Mouse (Mus musculus) MEL-GATA-1-ER (cell line): ENCODE measurements at regions not wholly inside any gene's neighbourhood (a gene's known extent, or its start where the extent isn't known, plus 50 kb on each side); places are given as distances from the start of the nearest gene placed in this dataset.
A peak's percentile ranks its signal among the peaks of the same experiment; 100 is the strongest.
"Not testable (repeated sequence)": the region's sequence is repeated elsewhere in the genome, so short reads cannot be mapped to it uniquely, and the experiment has no call there.

Experiments
- DNase-seq: peaks from one replicate; pipeline ENCODE4 v3.0.0-alpha.2; 2012; ENCODE audit warnings: low read depth; ENCODE audit errors: extremely low read depth

- no peak for DNase-seq
Measured at GRCm38 (mm10) chr9:85637274-85637673, 111.9 kb downstream of the Ibtk start.

- DNase-seq = no peak
Measured at GRCm38 (mm10) chr9:85636131-85636447, 113.0 kb downstream of the Ibtk start.

- no peak for DNase-seq
Measured at GRCm38 (mm10) chr9:85635438-85636130, 113.5 kb downstream of the Ibtk start.

GRCm38 (mm10) chr9:85634786-85635185 is 114.3 kb downstream of the Ibtk start:
- not testable (repeated sequence) for DNase-seq

- DNase-seq = no peak
Measured at GRCm38 (mm10) chr9:85617972-85618371, 131.2 kb downstream of the Ibtk start.

- no peak for DNase-seq
Measured at GRCm38 (mm10) chr9:85617177-85617777, 131.9 kb downstream of the Ibtk start.

GRCm38 (mm10) chr9:85616266-85616869 is 132.8 kb downstream of the Ibtk start:
- no peak for DNase-seq

GRCm38 (mm10) chr9:85609152-85609551 is 140.0 kb downstream of the Ibtk start:
- DNase-seq = no peak

GRCm38 (mm10) chr9:85596959-85597358 is 152.2 kb downstream of the Ibtk start:
- peak; percentile 8 for DNase-seq

- no peak for DNase-seq
Measured at GRCm38 (mm10) chr9:85593867-85594266, 155.3 kb downstream of the Ibtk start.

- peak; percentile 52 for DNase-seq
Measured at GRCm38 (mm10) chr9:85592639-85593038, 156.5 kb downstream of the Ibtk start.

GRCm38 (mm10) chr9:85589210-85589609 is 159.9 kb downstream of the Ibtk start:
- no peak for DNase-seq

- DNase-seq = peak; percentile 38
Measured at GRCm38 (mm10) chr9:85588077-85588476, 161.1 kb downstream of the Ibtk start.

GRCm38 (mm10) chr9:85581028-85581595 is 168.0 kb downstream of the Ibtk start:
- no peak for DNase-seq

GRCm38 (mm10) chr9:85577812-85578211 is 171.3 kb downstream of the Ibtk start:
- no peak for DNase-seq

GRCm38 (mm10) chr9:85577338-85577737 is 171.8 kb downstream of the Ibtk start:
- no peak for DNase-seq

GRCm38 (mm10) chr9:85568877-85569276 is 180.3 kb downstream of the Ibtk start:
- no peak for DNase-seq

GRCm38 (mm10) chr9:85551871-85552270 is 197.3 kb downstream of the Ibtk start:
- DNase-seq = no peak

GRCm38 (mm10) chr9:85550455-85550854 is 198.7 kb downstream of the Ibtk start:
- DNase-seq = no peak

- no peak for DNase-seq
Measured at GRCm38 (mm10) chr9:85546226-85546625, 202.9 kb downstream of the Ibtk start.

- DNase-seq = no peak
Measured at GRCm38 (mm10) chr9:85545566-85545965, 203.6 kb downstream of the Ibtk start.

- peak; percentile 73 for DNase-seq
Measured at GRCm38 (mm10) chr9:85538557-85538956, 210.6 kb downstream of the Ibtk start.

GRCm38 (mm10) chr9:85528421-85528820 is 201.3 kb upstream of the Tent5a start:
- DNase-seq = no peak
